Mouse (Mus musculus) MEL (cell line): Measurements from ENCODE around the gene Ces1g.

Source experiments
- CTCF ChIP-seq, 3 experiments: IDR thresholded peaks in 2 of 3; conservative IDR thresholded peaks in 1 of 3; 2 replicates each; pipeline ENCODE4 v1.5.1; 2011 to 2012; ENCODE audit warnings: low read length in 3 of 3, low read depth in 2 of 3, mild to moderate bottlenecking in 2 of 3, improper control_type of control experiment in 1 of 3, inconsistent platforms in 1 of 3, mixed read lengths in 1 of 3, moderate library complexity in 1 of 3; ENCODE audit not compliant: control insufficient read depth in 1 of 3, insufficient read depth in 1 of 3, poor library complexity in 1 of 3, severe bottlenecking in 1 of 3
- NRF1 ChIP-seq: IDR thresholded peaks from 2 replicates; pipeline ENCODE4 v1.6.1; 2014; ENCODE audit warnings: low read depth, mild to moderate bottlenecking, inconsistent platforms, low read length, improper control_type of control experiment, moderate library complexity; ENCODE audit not compliant: poor library complexity, insufficient read depth, severe bottlenecking

DNA sequence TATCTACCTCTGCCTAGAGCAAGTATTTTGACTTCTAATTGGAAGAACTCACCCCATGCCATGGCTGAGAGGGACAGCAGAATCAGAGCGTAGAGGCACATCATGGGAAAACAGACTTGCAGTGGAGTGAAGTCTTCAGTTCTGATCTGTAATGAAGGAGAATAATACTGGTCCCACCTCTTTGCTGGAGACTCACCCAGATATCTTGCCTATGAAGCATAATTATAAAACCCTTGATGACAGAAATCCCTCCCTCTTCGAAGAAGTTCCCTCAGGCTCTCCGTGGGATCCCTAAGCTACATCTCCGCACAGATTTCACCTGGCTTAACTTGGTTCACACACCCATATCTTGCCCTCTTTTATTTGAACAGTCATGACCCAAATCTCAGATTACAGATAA, 42.5 kb upstream of the Ces1g start, which contains the start of gene Ces1h:
- TF ChIP-seq NRF1 (no peak), CTCF (IDR thresholded peaks at IDR 0.05 in 2 of 3, conservative IDR thresholded peaks at IDR 0.05 in 1 of 3; ENCODE audit: control insufficient read depth in 1 of 3, insufficient read depth in 1 of 3, low read depth in 2 of 3, low read length in 3 of 3, poor library complexity in 1 of 3, severe bottlenecking in 1 of 3) (no peak)
